Mouse (Mus musculus) T-cell, adult 2 months (primary cell): ENCODE measurements around the gene Hus1b.

Experiments
- DNase-seq: peaks from one replicate; pipeline ENCODE4 v3.0.0; 2022; ENCODE audit warnings: low spot score

The Hus1b gene

DNA sequence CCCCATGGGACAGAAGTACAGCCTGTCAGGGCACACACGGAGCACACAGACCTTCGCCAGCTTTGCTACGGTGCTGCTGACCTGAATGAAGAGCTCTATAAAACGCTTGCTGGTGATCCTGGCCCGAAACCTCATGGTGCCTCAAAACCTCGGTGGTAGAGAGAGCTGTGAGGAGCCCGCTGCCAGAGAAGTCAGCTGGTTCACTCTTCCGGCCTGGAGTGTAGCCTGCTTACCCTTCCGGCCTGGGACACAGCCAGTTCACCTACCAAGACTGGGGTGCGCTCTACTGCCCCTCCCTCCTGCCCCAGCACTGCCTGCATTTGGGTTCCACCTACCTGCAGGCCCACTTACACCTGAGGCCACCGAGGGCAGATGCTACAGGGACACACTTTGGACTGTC lies at the start of gene Hus1b:
Gene Hus1b, minus strand, starts transcription at position 220 of the 400 bp plus-strand sequence.
- DNase-seq = no peak

DNA sequence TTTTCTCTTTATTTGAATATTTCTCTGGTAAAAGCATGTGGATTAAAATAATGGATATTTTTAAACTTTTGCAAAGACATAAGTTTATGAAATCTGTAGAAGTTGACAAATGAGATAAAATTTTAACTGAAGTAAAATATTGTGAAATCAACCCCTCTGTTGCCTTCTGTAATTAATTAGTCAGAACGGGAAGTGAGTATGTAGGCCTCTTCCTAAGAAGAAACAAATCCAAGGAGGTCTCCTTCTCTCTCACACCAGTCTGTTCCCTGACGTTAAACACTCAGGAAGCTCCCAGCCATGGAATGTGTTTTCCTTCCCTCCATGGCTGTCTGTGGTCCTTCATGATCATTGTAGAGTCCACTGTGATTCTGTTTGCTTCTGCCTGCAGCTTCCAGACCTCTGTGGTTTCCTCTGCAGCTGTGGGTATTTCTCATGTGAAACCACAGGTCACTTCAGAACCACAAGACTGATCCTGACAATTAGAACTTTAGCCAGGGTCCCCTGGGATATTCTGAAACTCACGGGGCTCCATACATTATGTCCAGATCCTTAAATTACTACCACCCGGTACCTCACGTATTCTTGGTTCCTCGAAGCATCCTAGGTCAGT lies 46.8 kb upstream of the Hus1b start:
- DNase-seq = no peak

DNA sequence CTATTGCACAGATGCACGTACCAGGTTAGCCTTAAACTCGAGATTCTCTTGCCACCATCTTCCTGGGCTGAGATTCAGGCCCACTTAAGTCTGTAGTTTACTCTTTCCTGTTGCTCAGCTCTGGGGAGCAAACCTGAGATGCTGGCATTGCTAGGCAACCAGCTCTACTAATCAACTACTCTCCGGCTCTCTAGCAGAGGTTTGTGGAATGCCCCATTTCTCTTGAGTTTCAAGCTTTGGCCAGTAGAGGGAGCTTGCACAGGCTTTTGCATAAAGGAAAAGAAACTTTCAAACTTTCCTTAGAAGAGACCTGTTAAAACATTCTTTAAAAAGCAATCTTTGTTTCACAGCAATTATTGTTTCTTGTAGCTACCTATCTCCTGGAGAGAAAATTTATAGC lies 46.3 kb upstream of the Hus1b start:
- DNase-seq = peak; percentile 43

DNA sequence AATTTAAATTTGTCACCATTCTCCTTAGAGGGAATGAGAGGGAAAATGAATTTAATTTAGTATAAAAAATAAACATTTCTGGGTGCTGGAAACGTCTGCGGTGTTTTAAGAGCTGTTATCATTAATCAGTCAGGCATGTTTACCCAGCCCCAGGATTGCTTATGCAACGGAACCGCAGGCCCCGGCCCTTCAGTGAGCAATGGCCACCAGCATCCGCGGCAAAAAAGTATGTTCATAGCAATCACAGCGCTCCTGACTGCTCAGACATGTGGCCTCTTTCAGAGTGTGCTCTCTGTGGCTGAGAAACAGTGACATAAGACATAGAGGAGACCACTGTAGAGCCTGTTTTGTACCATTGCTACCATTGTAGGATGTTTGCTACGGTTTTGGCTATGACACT lies 42.7 kb upstream of the Hus1b start:
- no peak for DNase-seq

DNA sequence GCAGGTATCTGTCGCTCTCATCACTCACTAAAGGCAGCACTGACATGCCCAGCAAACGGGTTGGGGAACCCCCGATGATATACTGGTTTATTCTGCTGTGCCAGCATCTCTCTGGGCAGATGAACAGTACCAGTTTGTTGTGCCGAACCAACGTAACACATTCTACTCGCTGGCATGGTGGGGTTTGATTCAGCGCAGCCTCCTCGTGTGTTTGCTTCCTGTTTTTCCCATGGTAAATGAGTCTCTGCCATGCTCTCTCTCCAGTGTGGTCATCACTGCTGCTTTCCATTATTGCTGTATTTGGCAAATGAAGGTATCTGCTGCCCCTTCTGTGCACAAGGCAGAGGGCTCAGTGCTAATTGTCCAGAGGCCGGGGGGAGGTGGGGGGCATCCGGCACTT lies 42.2 kb upstream of the Hus1b start:
- no peak for DNase-seq

DNA sequence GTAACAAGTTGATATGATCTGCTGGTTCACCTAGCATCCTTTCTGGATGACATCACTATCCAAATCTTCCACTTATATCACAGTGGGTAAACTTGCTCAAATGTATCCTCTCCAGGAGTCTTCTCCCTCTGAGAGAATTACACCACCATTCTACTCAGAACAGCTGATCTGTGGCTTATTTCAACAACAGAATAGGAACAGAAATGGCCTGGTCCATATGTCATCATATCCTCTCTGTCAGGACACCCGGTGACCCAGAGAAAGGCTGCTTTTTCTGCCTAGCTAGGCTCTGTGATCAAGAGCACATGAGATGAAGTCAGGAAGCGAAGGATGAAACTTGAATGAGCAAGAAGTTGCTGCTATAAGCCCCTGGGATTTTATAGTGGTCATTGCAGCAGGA lies 40.1 kb upstream of the Hus1b start:
- no peak for DNase-seq

DNA sequence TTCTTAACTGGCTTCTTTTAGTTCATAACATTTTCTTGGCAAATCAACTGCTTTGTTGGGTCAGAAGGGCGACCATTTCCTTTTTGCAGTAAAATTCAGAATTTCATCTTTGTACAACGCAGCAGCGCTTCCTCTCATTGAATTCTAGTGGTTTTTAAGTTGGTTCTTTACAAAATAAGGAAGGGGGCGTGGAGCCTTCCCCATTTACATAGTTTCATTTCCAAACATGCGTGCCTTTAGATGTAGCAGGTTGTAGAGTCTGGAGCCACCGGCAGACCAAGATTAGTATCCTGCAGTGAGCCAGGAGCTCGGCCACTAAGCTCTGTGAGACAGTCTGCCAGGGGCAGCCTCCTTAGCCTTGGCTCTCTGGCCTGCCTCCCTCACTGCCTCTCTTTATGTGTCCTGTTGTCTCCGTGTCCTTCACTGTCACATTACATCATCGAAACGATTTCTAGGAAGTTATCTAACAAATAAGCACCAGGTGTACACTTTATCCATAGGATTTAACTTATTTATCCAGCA lies 39.4 kb upstream of the Hus1b start:
- no peak for DNase-seq

DNA sequence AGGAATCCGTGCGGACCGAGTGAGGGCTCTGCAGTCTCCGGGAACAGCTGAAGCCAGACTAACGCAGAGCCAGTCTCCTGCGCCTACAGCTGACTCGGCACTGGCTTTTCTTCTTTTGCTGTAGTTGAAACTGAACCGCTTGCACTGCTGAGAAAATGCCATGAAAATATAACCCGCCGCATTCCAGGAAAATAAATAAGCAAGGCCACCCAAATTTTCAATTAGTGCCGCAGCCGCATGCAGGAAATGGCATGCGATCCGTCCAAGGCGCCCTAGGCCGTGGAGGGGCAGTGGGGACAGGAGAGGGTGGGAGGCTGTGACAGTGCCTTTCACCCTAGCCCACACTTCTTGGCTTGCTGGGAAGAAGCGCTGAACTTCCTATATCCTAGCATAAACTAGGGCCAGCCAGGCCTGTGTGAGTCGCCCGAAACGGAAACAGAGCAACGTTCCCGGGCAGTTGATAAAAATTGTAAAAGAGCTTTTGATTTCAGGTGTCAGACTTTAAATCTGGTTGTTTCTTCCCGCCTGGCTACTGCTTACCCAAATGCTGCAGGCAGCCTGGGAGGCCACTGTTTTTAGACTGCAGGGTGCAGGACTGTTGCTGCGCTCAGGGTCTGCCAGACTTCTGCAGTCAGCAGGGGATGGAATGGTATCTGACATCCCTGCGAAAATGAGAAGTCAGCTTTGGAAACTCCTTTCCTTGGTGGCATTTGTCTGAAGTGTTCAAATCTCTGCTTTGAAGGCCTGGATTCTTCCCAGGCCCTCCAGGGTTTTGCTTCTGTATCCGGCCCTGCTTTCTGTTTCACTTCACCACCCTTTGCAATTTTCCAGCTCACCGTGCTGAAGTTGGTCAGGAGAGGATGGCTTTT lies 38.3 kb upstream of the Hus1b start:
- no peak for DNase-seq

DNA sequence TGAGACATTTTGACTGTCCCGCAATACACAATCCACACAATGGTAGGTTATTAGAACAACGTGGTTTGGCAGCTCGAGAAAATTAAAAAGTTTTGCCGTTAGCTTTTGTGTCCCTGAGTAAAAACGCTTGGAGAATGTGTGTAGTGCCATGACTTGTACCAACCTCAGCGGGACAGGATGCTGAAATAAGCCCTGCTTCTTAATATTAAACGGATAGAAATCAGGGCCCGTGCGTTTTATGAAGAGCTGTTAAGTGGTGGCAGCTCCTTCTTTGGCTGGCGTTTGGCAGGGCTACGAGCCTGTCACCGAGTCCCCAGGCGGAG lies 37.7 kb upstream of the Hus1b start:
- DNase-seq = no peak

DNA sequence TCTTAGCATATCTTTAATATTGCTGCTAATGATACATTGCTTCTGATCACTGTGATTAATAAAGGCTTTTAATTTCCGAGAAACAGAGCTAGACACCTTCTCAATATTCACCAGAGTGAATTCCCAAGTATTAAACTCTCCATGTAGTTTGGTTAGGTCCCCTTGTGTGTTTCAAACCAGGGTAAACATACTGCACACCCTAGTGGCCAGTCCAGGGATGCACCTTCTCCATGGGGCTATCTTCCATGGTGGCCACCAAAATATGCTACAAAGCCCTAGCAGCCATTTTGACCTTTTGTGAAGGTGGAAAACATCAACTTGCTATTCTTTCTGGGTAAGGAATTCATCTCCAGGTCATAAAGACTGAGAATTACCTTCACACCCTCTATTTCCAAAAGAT lies 34.1 kb upstream of the Hus1b start:
- DNase-seq = peak; percentile 50

DNA sequence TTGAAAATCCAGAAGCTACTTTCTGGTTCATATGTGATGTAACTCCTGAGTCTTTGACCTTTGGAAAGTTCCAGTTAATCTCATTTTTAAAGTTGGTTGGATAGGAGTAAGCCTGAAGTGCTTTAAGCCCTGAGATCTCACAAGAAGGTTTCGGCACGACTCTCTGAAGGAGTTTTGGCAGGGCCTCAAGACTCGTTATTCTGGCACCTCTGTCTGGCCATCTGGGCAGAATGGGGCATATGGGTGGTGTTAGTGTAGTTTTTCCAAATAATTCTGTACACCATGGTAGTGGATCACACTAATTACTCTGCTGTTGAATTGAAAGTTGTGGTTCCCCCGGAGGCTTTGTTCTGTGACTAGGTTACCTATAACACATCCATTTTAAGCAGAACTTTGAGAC lies 30.7 kb upstream of the Hus1b start:
- DNase-seq = no peak

DNA sequence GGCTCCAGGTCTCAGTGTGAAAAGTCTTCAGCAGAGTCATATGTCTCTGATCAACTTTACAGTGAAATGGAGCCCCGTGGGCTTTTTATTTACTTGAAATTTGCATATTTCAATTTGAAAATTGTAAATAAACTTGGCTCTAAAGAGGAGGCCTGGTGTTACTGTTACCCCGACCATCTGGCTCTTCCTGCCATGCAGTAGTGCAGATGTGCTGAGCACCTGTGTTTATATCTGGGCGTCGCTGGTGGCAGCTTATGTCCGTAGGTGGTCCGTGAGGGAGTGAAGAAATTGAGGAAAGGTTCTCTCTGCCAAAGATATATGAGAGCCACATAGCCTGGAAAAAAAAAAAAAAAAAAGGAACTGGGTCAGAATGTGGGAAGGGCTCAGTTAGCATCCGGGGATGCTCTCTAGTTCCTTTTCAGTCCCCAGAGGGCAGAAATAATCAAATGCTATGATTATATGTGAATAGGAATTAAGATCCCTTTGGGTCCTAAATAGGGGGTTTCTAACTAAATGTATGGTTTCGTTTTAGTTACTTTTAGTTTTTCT lies 29.1 kb upstream of the Hus1b start:
- no peak for DNase-seq

DNA sequence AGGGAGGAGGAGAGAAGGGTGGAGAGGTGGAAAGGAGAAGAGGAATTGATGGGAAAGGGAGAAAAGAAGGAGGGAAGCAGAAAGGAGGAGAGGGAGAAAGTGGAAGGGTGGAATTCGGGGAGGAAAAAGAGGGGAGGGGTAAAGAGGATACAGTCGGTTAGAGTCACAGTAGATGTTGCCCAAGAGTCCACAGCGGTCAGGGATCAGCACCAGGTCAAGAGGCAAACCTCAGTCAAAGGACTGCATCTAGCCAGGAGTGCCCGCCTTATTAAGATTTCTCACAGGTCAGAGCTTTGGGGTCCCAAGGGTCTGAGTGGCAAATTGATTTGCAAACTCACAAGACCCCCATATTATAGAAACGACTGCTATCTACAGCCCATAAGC lies 26.7 kb upstream of the Hus1b start:
- DNase-seq = no peak

DNA sequence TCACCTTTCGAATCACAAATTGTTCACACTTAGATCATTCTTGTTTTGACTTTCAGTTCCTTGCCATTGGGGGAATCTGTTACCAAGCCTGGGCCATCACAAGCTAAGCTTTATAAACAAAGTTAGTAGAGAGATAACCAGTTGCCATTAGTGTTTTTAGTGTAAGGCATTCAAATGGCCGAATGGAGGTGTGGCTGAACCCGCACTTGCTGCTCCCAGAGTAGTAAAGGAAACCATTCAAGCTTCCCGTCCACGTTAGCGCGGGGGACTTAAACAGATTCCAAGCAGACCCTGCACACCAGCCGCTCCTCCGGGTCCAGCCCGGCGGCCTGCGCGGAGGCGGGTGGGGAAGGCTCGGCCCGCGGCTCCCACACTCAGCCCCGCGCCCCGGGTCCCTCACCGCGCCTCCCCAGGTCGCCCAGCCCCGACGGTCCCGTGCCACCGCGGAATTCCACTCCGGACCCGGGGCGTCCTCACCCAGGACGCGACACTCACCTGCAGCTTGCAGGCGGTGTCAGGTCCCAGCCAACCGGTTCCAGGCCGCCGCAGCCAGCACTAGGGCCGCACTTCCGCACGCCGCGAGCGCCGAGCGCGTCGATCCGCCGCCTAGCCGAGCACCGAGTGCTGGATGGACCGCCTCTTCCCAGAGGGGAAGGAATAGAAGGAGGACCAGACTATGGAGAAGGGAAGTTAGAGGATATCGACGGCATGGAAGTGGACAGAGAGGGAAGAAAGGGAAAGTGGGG lies 26.1 kb upstream of the Hus1b start, which contains the start of the genes Exoc2 and Gm5447:
Gene Exoc2, minus strand, starts transcription at position 593 of the 746 bp plus-strand sequence.
Gene Gm5447, plus strand, starts transcription at position 704 of the 746 bp plus-strand sequence.
- DNase-seq = peak; percentile 80

DNA sequence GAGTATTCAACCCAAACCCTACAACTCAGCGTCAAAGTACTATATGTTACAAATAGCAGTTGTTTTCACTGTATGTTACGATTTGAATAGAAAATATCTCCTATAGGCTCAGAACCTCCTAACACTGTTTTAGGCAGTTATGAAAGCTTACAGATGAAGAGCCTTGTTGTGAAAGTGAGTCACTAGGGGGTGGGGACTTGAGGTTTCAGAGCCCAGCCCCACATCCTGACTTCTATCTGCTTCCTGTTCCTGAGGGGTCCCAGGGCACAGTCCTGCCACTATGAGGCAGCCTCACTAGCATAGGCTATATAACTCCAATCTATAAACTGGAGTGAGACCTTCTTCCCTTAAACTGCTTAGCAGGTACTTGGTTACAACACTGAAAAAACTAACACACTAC lies 24.5 kb upstream of the Hus1b start:
- DNase-seq = peak; percentile 82

DNA sequence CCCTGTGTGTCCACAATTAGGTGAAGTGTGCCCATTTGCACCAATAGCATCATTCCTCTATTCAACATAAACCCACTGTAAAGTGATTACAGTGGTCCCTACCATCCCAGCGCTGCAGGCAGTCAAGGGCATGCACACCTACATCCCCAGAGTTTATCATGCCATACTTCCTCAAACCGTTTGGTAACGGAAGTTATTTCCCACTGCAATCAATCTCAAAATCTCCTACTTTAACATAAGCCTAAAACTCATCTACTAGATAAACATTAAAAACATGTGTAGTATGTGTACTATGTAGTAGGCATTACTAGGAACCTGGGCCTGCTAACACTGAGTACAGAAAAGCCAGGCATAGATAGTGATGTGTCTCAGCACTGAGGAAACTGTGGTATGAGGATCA lies 23.5 kb upstream of the Hus1b start:
- DNase-seq = no peak

DNA sequence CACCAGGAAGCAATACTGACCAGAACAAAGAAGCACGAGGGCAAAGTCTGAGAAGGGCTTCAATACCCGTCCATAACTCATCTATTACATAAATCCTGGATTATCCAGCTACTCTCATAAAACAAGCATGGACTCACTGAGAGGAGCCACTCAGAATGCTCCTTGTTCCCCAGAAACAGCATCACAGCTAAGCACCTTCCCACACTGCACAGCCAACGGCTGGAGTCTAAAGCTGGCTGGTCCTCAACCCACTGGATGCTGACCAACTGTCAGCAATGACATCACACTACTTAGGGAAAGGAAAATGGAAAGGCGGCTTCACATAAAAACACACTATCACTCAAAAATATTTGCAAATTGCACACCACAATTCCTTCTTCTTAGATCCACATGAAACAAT lies 20.8 kb upstream of the Hus1b start:
- DNase-seq = no peak

DNA sequence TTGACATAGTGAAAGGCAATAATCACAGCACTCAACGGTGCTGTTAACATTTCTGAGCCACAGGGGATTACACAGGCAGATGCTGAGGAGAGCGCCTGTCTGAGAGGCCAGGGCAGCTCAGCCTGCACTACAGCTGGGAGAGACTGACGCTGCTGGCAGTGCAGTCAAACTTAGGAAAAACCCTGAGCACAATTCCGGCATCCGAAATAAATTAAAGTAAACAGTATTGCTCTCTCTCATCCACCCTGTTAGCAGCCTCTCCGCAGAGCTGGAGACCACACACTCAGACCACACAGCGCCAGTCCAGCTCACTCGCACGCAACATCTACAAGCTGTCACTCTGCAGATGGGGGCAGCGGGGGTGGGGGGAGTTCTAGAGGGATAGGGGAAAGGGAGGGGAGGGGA lies 18.9 kb upstream of the Hus1b start:
- no peak for DNase-seq

DNA sequence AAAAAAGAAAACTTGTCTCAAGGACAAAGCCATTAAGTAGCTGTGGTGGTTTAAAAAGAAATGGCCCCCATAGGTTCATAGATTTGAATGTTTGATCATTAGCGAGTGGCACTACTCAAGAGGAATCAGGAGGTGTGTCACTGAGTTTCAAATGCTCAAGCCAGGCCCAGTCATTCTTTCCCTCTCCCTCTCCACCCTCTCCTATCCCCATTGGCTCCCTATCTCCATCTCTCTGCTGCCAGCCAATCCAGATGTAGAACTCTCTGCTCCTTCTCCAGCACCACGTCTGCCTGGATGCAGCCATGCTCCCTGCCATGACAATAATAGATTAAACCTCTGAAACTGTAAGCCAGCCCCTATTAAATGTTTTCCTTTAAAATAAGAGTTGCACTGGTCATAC lies 14.4 kb upstream of the Hus1b start:
- DNase-seq = no peak

DNA sequence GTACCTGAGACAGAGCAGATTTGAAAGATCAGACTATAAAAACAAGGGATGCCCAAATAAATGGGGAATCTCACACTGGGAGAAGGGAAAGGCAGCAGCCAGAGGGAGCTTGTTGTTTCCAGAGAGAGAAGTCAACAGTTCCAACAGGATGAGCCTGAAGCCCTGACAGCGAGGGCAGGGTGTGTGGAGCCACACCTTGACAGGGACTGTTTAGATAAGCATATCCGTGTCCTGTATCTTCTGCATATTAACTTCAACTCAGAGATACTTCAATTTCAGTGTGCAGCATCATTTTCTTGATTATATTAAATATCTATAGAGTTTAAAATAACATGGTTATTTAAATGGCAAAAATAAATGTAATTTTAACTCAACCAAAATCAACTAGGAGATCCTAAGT lies 13.2 kb upstream of the Hus1b start:
- DNase-seq = no peak

DNA sequence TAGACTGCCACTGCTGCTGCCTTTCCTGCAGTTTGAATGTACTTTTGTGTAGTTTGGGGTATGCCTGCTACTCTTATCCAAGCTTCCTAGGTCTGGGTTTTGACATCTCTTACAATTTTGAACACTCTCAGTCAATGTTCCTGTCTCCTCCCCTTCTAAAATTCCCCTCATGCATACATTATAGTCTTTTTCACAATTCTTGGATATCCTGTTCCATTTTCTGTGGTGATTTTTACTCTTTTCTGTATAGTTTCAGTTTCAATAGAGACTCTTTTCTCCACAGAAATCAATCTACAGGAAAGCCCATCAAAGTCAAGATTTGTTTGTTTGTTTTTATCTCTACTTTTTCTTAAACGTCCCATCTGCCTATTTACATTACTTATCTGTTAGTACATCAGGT lies 6.0 kb upstream of the Hus1b start:
- DNase-seq = no peak

DNA sequence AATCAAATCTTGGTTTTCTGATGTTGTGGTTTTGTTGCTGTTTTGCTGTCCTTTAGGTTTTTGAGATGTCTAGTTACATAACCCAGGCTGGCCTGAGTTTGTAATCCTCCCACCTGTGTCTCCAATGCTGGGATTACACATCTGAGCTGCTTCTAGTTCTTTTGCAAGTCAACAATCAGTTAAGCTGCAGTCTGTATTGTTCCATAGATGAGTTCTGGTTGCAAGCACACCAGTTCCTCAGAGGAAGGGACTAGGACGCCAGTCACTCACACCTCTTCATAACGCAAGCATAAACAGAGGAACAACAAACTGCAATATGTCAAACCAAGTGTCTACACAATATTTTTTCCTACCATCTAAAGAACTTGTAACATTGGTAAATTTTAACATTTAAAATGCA lies 4.5 kb upstream of the Hus1b start:
- DNase-seq = no peak

DNA sequence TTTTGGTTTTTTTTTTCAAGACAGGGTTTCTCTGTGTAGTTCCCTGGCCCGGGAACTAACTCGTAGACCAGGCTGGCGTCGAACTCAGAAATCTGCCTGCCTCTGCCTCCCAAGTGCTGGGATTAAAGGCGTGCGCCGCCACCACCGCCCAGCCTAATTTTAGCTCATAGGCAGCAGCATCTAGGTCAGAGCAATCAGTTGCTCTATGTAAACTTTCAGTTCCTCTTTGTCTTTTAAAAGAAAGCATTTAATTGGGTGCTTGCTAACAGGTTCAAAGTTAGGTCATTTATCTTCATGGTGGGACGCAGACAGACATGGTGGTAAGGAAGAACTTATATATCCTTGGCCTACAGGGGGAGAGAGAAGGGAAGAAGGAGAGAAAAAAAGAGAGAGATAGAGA lies 1.6 kb upstream of the Hus1b start:
- DNase-seq = no peak
